ENCODE assay signal across 14 mouse cellular contexts in the genomic region with DNA sequence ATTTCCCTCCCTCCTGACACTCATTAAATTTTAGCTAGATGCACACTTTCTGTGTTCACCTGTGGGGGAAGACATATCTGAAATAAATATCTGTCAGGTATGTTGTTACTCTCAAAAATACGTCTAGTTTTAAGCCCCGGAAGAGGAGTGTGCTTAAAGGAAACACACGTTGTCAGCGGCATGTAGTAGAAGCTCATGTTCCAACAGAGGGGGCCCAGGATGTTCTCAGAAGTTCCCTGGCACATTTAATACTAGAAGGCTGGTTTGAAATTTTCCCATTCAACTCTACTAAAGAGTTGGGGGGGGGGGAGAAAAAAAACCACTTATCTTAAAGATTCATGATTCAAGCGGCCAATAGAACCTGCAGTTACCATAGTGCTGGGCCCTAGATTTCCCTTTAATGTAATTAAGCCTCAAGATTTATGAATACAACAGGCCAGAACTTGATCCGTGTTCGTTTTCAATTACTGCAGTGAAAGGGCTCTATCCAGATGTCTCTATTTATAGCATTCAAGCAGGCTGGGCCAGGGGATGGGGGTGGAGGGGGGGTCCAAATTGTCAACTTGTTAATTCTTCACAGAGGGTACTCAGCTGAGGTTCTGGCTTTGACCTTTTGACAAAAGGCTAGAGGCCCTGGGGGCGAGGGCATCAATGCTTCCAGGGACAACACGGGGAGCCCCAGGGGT. TPM values are rescaled to one million over a fixed set of nuclear protein-coding genes. Genes with fewer than 3 reads are reported as not detected.
A peak's percentile ranks its signal among the peaks of the same experiment; 100 is the strongest.
DNase-seq lines count a peak whose midpoint lies in the region; ATAC-seq and TF ChIP-seq lines count a peak whose summit lies in the region.
"Had no signal": no experiment of that assay in that cellular context is flagged by ENCODE, and none has a peak within 500 bp of the region (broad histone marks: within the 10 kb centered on the region; RNA-seq: fewer than 3 reads in every experiment).

No protein-coding gene starts in this region.

- no peak overlapping the region for H3K4me2 ChIP-seq in hindbrain, postnatal 0 days (ENCODE audit: low read depth, low read length)
- no peak overlapping the region for H3K4me2 ChIP-seq in embryonic facial prominence, embryonic 11.5 days (ENCODE audit: low read depth, low read length)
- H3K4me2 ChIP-seq in hindbrain, embryonic 14.5 days (replicated peaks), result no peak overlapping the region
- no peak overlapping the region for H3K4me2 ChIP-seq in liver, postnatal 0 days (ENCODE audit: low read depth, low read length)

- ATAC-seq in hindbrain, postnatal 0 days, result no peak
- peak; percentile 90 for ATAC-seq in embryonic facial prominence, embryonic 11.5 days (replicated peaks; ENCODE audit: insufficient number of reproducible peaks, low FRiP score, low TSS enrichment, low read depth)
- peak; percentile 54; the same call in 1 of the 2 replicates for ATAC-seq in hindbrain, embryonic 14.5 days (ENCODE audit: low FRiP score)
- ATAC-seq in liver, postnatal 0 days, result no peak

- peaks cover 61% of the 10 kb centered on the region for H3K27me3 ChIP-seq in hindbrain, embryonic 10.5 days (ENCODE audit: insufficient read depth, poor library complexity, severe bottlenecking)
- no peaks in the 10 kb centered on the region for H3K27me3 ChIP-seq in hindbrain, postnatal 0 days (ENCODE audit: insufficient read depth, low read length)
- no peaks in the 10 kb centered on the region for H3K27me3 ChIP-seq in embryonic facial prominence, embryonic 11.5 days (ENCODE audit: control insufficient read depth, insufficient read depth, low read length)
- H3K27me3 ChIP-seq in hindbrain, embryonic 14.5 days (ENCODE audit: control insufficient read depth, insufficient read depth, low read length), result 0 out of 2 replicates have a peak, but pooled peaks cover 3% of the 10 kb centered on the region
- no peaks in the 10 kb centered on the region for H3K27me3 ChIP-seq in liver, postnatal 0 days (ENCODE audit: insufficient read depth, low read length)

- WGBS in hindbrain, embryonic 10.5 days, result 14% methylated on average over 9 of the region's 9 CpGs
- WGBS in hindbrain, postnatal 0 days, result 25% methylated on average over 9 of the region's 9 CpGs
- WGBS in embryonic facial prominence, embryonic 11.5 days, result 9% methylated on average over 9 of the region's 9 CpGs
- 14% methylated on average over 9 of the region's 9 CpGs for WGBS in hindbrain, embryonic 14.5 days
- 70% methylated on average over 9 of the region's 9 CpGs for WGBS in liver, postnatal 0 days (ENCODE audit: insufficient replicate concordance)

- peak; percentile 77 for DNase-seq in hindbrain, embryonic 10.5 days (ENCODE audit: low spot score)
- no peak for DNase-seq in hindbrain, postnatal 0 days (ENCODE audit: low spot score)
- DNase-seq in embryonic facial prominence, embryonic 11.5 days (ENCODE audit: low spot score), result peak; percentile 82
- DNase-seq in hindbrain, embryonic 14.5 days (ENCODE audit: low spot score), result no peak
- DNase-seq in neural tube, embryonic 10.5 days (ENCODE audit: extremely low spot score, low spot score), result peak; percentile 60
- no peak for DNase-seq in liver, postnatal 0 days
- no peak for DNase-seq in adipocyte (ENCODE audit: low spot score)
- no peak for DNase-seq in thymus, postnatal 10 days (ENCODE audit: low spot score in 2 of 2)
- DNase-seq: thymus, postnatal 4 days had no signal

- no peak for TF ChIP-seq EP300 in liver, postnatal 0 days (IDR thresholded peaks at IDR 0.05; ENCODE audit: low read depth)

- no peak overlapping the region for H3K9ac ChIP-seq in hindbrain, postnatal 0 days (replicated peaks; ENCODE audit: low read length)
- no peak overlapping the region for H3K9ac ChIP-seq in embryonic facial prominence, embryonic 11.5 days (replicated peaks; ENCODE audit: low read length)
- no peak overlapping the region for H3K9ac ChIP-seq in hindbrain, embryonic 14.5 days
- H3K9ac ChIP-seq in liver, postnatal 0 days (replicated peaks), result no peak overlapping the region

- TF ChIP-seq CTCF in hindbrain, postnatal 0 days (IDR thresholded peaks at IDR 0.05; ENCODE audit: low read depth), result no peak
- no peak for TF ChIP-seq CTCF in liver, postnatal 0 days (IDR thresholded peaks at IDR 0.05; ENCODE audit: low read depth)

- H3K9me3 ChIP-seq in hindbrain, embryonic 10.5 days, result no peaks in the 10 kb centered on the region
- H3K9me3 ChIP-seq in hindbrain, postnatal 0 days (ENCODE audit: low read length), result no peaks in the 10 kb centered on the region
- no peaks in the 10 kb centered on the region for H3K9me3 ChIP-seq in embryonic facial prominence, embryonic 11.5 days (replicated peaks; ENCODE audit: control insufficient read depth, low read length)
- no peaks in the 10 kb centered on the region for H3K9me3 ChIP-seq in hindbrain, embryonic 14.5 days (ENCODE audit: control insufficient read depth, low read length)
- H3K9me3 ChIP-seq in liver, postnatal 0 days (ENCODE audit: low read length), result no peaks in the 10 kb centered on the region

- H3K27ac ChIP-seq in hindbrain, embryonic 10.5 days, result no peak overlapping the region
- no peak overlapping the region for H3K27ac ChIP-seq in hindbrain, postnatal 0 days
- no peak overlapping the region for H3K27ac ChIP-seq in embryonic facial prominence, embryonic 11.5 days (replicated peaks; ENCODE audit: low read depth, low read length)
- H3K27ac ChIP-seq in hindbrain, embryonic 14.5 days, result no peak overlapping the region
- no peak overlapping the region for H3K27ac ChIP-seq in liver, postnatal 0 days (ENCODE audit: low read depth)

- no peaks in the 10 kb centered on the region for H3K36me3 ChIP-seq in hindbrain, embryonic 10.5 days
- no peaks in the 10 kb centered on the region for H3K36me3 ChIP-seq in hindbrain, postnatal 0 days (ENCODE audit: insufficient read depth, low read length)
- no peaks in the 10 kb centered on the region for H3K36me3 ChIP-seq in embryonic facial prominence, embryonic 11.5 days (replicated peaks; ENCODE audit: control insufficient read depth, insufficient read depth, low read depth, low read length)
- H3K36me3 ChIP-seq in hindbrain, embryonic 14.5 days (replicated peaks; ENCODE audit: control insufficient read depth, insufficient read depth), result no peaks in the 10 kb centered on the region
- H3K36me3 ChIP-seq in liver, postnatal 0 days (replicated peaks; ENCODE audit: insufficient read depth, low read length), result no peaks in the 10 kb centered on the region
- H3K36me3 ChIP-seq: G1E had no signal

- no peak overlapping the region for H3K4me3 ChIP-seq in hindbrain, embryonic 10.5 days
- no peak overlapping the region for H3K4me3 ChIP-seq in hindbrain, postnatal 0 days (ENCODE audit: low read length)
- H3K4me3 ChIP-seq in embryonic facial prominence, embryonic 11.5 days (ENCODE audit: low read depth, low read length), result no peak overlapping the region
- H3K4me3 ChIP-seq in hindbrain, embryonic 14.5 days (replicated peaks; ENCODE audit: low read length), result no peak overlapping the region
- H3K4me3 ChIP-seq in liver, postnatal 0 days (ENCODE audit: low read depth, low read length), result no peak overlapping the region

- peaks cover 56% of the 10 kb centered on the region for H3K4me1 ChIP-seq in hindbrain, embryonic 10.5 days (replicated peaks)
- no peaks in the 10 kb centered on the region for H3K4me1 ChIP-seq in hindbrain, postnatal 0 days (ENCODE audit: insufficient read depth, low read length)
- no peaks in the 10 kb centered on the region for H3K4me1 ChIP-seq in embryonic facial prominence, embryonic 11.5 days (ENCODE audit: control insufficient read depth, insufficient read depth, low read length)
- peaks cover 9% of the 10 kb centered on the region; the same call in 1 of the 2 replicates for H3K4me1 ChIP-seq in hindbrain, embryonic 14.5 days (replicated peaks; ENCODE audit: control insufficient read depth, insufficient read depth, low read length)
- H3K4me1 ChIP-seq in liver, postnatal 0 days (ENCODE audit: insufficient read depth), result no peaks in the 10 kb centered on the region

RNA-seq across cellular contexts. Expression of gene 1700113H08Rik, which starts 43.6 kb away (rescaled TPM):
- 0.18 and 0.21 TPM in 2 replicates for polyA plus RNA-seq in hindbrain, embryonic 10.5 days (2016; fragmentation: Nextera tagmentation; extraction: Ambion mirVana)
- total RNA-seq in hindbrain, postnatal 0 days (2014; rRNA removed), result 0.89 TPM in 1 of 2 replicates, not detected in the other
- polyA plus RNA-seq in hindbrain, postnatal 0 days (2015; fragmentation: Nextera tagmentation; extraction: Ambion mirVana), result 0.25 and 0.39 TPM in 2 replicates
- polyA plus RNA-seq in embryonic facial prominence, embryonic 11.5 days (2014; fragmentation: Nextera tagmentation; extraction: Ambion mirVana), result 0.65 TPM in 1 of 2 replicates, not detected in the other
- polyA plus RNA-seq in hindbrain, embryonic 14.5 days (2014; fragmentation: Nextera tagmentation; extraction: Ambion mirVana), result 0.37 TPM in 1 of 2 replicates, not detected in the other
- not detected in 2 replicates for polyA plus RNA-seq in liver, postnatal 0 days (2015; fragmentation: Nextera tagmentation; extraction: Ambion mirVana)
- total RNA-seq: granulocyte monocyte progenitor cell, adult 5-6 weeks; hematopoietic stem cell, adult 5-6 weeks; layer of hippocampus, adult 8-10 months; liver, adult 2 months had no signal
- polyA plus RNA-seq: G1E; liver, adult 2 months had no signal

Comparison
In these comparisons a context has a peak if more than half of its experiments do, and no peak if none do; other contexts are left out.
1. DNase-seq: peak in hindbrain, embryonic 10.5 days (single experiment), embryonic facial prominence, embryonic 11.5 days (single experiment) and neural tube, embryonic 10.5 days (single experiment); none in hindbrain, postnatal 0 days (single experiment), hindbrain, embryonic 14.5 days (single experiment), liver, postnatal 0 days (single experiment), adipocyte (single experiment) and thymus, postnatal 10 days (0 of 2).
2. ATAC-seq: peak in embryonic facial prominence, embryonic 11.5 days (single experiment) and hindbrain, embryonic 14.5 days (single experiment); none in hindbrain, postnatal 0 days (single experiment) and liver, postnatal 0 days (single experiment).